Mouse (Mus musculus) C2C12 (cell line): ENCODE measurements around the gene Gm10964. TPM values are rescaled to one million over a fixed set of nuclear protein-coding genes. Genes with fewer than 3 reads are reported as not detected.

Experiments used
- H3K27me3 ChIP-seq: one replicate; pipeline ENCODE4 v1.6.1; 2011; ENCODE audit not compliant: control insufficient read depth, insufficient read depth, insufficient read length
- H3K36me3 ChIP-seq: one replicate; pipeline ENCODE4 v1.6.1; 2011; ENCODE audit not compliant: control insufficient read depth, insufficient read depth
- H3K4me3 ChIP-seq: one replicate; pipeline ENCODE4 v1.5.1; 2011; ENCODE audit warnings: mild to moderate bottlenecking, control low read depth; ENCODE audit not compliant: poor library complexity, insufficient read depth, severe bottlenecking
- H3K79me2 ChIP-seq: one replicate; pipeline ENCODE4 v1.6.1; 2011; ENCODE audit not compliant: control insufficient read depth, insufficient read depth
- H3K79me3 ChIP-seq: one replicate; pipeline ENCODE4 v1.6.1; 2011; ENCODE audit warnings: low read depth, control low read depth
- H3ac ChIP-seq: one replicate; pipeline ENCODE3; 2011; ENCODE audit warnings: low read depth; ENCODE audit not compliant: control insufficient read depth, insufficient read length
- CEBPB ChIP-seq: IDR thresholded peaks from one replicate; pipeline ENCODE4 v1.6.1; 2011; ENCODE audit warnings: low read depth, mild to moderate bottlenecking, control low read depth, moderate library complexity
- CTCF ChIP-seq: IDR thresholded peaks from one replicate; pipeline ENCODE4 v1.5.1; 2011; ENCODE audit not compliant: control insufficient read depth, insufficient read depth, insufficient read length
- FOSL1 ChIP-seq: IDR thresholded peaks from one replicate; pipeline ENCODE4 v1.8.0; 2011; ENCODE audit warnings: mild to moderate bottlenecking, low read length; ENCODE audit not compliant: poor library complexity, insufficient read depth, severe bottlenecking
- MAX ChIP-seq: IDR thresholded peaks from one replicate; pipeline ENCODE4 v1.6.1; 2011; ENCODE audit warnings: mild to moderate bottlenecking, control low read depth
- MYOD1 ChIP-seq: IDR thresholded peaks from one replicate; pipeline ENCODE4 v1.6.1; 2011; ENCODE audit warnings: low read depth; ENCODE audit not compliant: control insufficient read depth, insufficient read length
- MYOG ChIP-seq: IDR thresholded peaks from one replicate; pipeline ENCODE4 v1.6.1; 2011; ENCODE audit not compliant: control insufficient read depth, insufficient read length; ENCODE audit errors: extremely low read depth
- USF1 ChIP-seq: IDR thresholded peaks from one replicate; pipeline ENCODE4 v1.6.1; 2011; ENCODE audit warnings: low read depth, mild to moderate bottlenecking, control low read depth, moderate library complexity
- polyA plus RNA-seq: library from polyadenylated mRNA; unstranded; fragments of >200 nt; fragmentation: generic; extraction: Trizol; gene quantifications from one replicate; pipeline ENCODE4 v1.2.1, GENCODE M21; 2012; ENCODE audit warnings: missing spikeins

The Gm10964 gene
- polyA plus RNA-seq, 1 experiment, result not detected

DNA sequence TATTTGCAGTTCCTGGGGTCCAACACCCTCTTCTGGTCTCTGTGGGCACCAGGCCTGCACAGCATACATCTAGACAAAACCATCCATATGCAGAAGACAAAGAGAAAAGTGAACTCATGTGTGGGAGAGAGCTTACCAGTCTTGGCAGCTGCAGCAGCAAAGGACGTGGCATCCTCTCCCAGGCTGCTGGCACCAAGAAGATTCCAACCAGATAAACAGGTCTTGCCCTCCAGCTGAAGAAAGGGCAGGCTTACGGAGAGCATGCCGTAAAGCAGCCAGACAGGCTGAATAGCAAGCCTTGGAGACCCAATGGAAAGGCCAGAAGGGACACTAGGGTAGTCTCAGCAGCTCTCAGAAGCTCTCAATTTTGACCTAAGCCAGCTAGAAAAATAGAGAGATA lies 7.0 kb upstream of the Gm10964 start:
- Histone ChIP-seq H3K79me3 (peaks cover 2% of the 10 kb centered on the region), H3K79me2 (peaks cover 5% of the 10 kb centered on the region), H3K27me3 (no peaks in the 10 kb centered on the region), H3K4me3 (no peak overlapping the region), H3ac (no peak overlapping the region), H3K36me3 (no peaks in the 10 kb centered on the region)
- TF ChIP-seq FOSL1 (no peak), CEBPB (no peak), MAX (no peak), MYOG (no peak), MYOD1 (no peak), USF1 (no peak), CTCF (no peak)

DNA sequence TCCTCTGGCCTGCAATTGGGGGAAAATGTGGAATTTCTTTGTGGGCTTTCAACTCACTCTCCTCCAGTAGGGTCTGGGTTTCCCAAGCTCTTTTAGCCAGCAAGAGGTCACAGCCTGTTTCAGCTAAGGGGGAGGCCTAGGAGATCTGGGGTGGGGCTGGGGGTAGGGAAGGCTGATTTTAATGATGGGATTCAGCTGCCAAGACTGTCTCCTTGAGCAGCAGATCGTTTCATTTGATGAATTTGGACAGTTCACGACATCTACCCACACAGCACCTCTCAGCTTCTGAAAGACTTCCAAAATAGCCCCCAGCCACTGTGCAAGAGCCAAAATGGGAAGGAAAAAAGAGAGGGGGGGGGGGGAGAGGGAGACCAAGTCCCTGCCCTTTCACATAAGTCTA lies 6.0 kb upstream of the Gm10964 start:
- Histone ChIP-seq H3K4me3 (no peak overlapping the region), H3K79me2 (peaks cover 8% of the 10 kb centered on the region)
- TF ChIP-seq MYOD1, result no peak
- no peak for TF ChIP-seq MAX
- no peak for TF ChIP-seq CTCF

DNA sequence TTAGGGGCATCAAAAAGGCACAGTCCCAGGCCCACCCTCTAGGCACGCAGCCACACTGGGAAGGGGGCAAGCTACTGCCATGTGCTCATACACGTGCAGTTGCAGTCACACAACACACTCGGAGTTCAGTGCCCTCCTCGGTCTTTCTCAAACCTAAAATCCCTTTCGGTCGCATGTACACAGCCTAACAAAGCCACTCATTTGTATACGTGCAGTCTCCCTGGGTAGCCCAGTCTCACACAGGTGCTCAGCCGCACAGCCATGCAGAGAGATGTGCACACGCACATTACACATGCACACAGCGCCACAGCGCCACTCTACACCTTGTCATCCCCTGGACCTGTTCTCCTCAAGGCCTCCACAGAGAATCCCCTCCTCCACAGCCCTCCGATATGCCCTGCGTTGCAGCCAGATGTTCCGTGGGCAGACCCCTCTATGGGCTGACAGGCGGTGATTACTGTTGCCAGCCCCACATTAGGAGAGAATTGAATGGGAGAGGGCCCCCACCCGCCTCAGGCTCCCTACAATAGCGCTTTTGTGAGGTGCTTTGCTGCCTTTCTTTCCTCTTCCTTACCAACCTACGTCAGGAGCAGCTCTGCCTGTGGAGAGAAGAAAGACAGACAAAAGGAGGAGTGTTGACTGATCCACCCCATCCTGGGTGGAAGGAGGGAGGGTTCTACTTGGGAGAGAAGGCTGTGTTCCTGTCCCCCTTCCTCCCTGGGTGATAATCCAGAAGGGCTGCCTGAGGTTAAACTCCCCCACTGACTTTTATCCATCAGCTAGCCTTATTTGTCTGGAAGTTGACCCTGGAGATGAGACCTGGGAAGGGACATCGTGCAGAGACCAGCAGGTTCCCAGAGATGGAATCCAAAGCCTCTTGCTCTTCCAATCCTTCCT lies 5.1 kb upstream of the Gm10964 start:
- Histone ChIP-seq H3ac (no peak overlapping the region), H3K4me3 (no peak overlapping the region), H3K36me3 (no peaks in the 10 kb centered on the region), H3K79me2 (peaks cover 8% of the 10 kb centered on the region), H3K79me3 (peaks cover 2% of the 10 kb centered on the region), H3K27me3 (no peaks in the 10 kb centered on the region)
- TF ChIP-seq MYOG (no peak), MYOD1 (no peak), FOSL1 (no peak), CTCF (no peak), MAX (no peak), USF1 (no peak), CEBPB (no peak)

More for the DNA sequence above, 6.0 kb upstream of the Gm10964 start:
- Histone ChIP-seq H3ac (no peak overlapping the region), H3K27me3 (no peaks in the 10 kb centered on the region), H3K36me3 (no peaks in the 10 kb centered on the region), H3K79me3 (peaks cover 2% of the 10 kb centered on the region)

DNA sequence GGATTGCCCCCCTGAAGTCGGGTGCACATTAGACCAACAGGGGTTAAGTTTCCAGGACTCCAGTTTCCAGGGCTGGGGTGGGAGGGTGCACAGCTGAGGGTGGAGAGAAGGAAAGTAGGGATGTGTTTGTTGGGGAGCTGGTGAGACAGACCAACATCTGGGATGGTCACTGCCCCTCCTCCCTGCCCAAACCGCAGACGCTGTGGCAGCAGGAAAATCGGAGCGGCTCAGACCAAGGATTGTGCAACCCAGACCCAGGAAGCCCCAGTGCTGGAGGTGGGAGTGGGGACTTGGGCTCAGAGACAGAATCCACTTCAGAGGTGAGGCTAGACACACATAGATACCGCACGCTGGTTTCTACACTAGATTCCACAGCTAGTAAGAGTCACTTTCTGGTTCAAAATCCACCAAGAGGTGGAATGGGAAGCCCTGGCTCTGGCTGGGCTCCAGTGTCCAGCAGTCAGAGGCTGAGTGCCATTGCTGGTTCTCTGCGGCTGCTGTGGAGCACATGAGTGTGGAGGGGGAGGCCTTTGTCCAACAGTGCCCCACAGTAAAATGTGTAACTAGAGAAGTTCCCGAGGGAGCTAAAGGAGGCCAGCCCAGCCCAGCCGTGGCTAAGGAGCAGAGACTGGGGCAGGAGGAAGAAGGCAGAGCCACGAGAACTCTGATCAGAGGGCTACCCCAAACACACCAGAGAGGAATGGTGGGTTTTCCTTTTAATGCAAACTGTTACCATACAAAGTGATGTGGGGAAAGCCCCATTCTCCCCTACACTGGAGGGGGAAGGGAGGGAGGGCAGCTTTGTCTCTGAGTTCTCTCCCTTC lies 4.3 kb upstream of the Gm10964 start:
- Histone ChIP-seq H3K4me3 (no peak overlapping the region), H3K79me2 (peaks cover 8% of the 10 kb centered on the region), H3K36me3 (no peaks in the 10 kb centered on the region), H3K27me3 (no peaks in the 10 kb centered on the region), H3ac (no peak overlapping the region), H3K79me3 (peaks cover 2% of the 10 kb centered on the region)
- TF ChIP-seq CEBPB (peak; percentile 99), USF1 (no peak), MAX (peak; percentile 37)

DNA sequence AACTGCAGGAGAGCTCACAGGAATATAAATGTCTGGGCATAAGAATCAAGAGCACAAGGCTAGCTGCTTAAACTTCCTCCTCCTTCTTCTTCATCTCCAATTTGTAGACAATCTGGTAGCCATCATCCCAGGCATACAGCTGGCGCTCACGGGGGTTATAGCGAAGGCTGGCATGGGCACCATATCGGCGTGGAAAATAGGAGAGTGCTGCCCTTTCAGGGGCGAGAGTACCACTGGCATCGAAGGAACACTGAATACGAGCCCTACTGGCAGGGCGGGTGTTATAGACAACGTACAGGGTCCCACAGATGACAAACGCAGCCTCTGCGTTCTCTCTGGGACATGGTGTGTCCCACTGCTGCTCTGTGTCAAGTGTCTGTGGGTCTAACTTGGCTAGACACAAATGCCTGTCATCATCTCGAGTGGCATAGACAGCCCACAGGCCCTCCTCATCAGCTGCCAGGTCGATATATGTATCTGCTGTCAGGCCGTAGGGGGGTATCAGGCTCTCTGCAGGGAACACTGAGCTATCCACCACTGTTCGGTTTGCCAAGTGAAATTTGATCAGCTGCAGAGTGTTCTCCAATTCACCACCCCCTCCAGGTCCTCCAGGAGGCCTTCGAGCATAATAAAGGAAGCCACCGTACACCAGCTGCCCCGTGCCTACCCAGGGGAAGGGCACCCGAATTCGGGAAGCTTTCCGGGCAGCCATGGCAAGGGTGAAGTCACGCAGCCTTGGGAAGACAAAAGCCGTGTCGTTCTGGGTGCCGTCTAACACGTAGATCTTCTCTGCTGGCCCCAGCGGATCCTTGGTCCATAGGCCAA lies 3.2 kb upstream of the Gm10964 start:
- TF ChIP-seq CEBPB (no peak), USF1 (no peak), MYOG (no peak), FOSL1 (no peak), CTCF (no peak), MAX (no peak), MYOD1 (no peak)

More for the DNA sequence above, 3.2 kb upstream of the Gm10964 start:
- Histone ChIP-seq H3K36me3 (no peaks in the 10 kb centered on the region), H3K79me3 (peaks cover 2% of the 10 kb centered on the region), H3K79me2 (peaks cover 8% of the 10 kb centered on the region), H3K27me3 (no peaks in the 10 kb centered on the region), H3K4me3 (no peak overlapping the region), H3ac (no peak overlapping the region)
